Mouse (Mus musculus) liver, embryonic 14.5 days (tissue): ENCODE data around the gene Asxl1.

Experiments
- CTCF ChIP-seq: IDR thresholded peaks from 2 replicates; pipeline ENCODE4 v1.5.1; 2016; ENCODE audit warnings: antibody characterized with exemption, low read depth, control low read depth
- EP300 ChIP-seq: IDR thresholded peaks from 2 replicates; pipeline ENCODE4 v1.6.1; 2016; ENCODE audit warnings: antibody characterized with exemption, low read depth

DNA sequence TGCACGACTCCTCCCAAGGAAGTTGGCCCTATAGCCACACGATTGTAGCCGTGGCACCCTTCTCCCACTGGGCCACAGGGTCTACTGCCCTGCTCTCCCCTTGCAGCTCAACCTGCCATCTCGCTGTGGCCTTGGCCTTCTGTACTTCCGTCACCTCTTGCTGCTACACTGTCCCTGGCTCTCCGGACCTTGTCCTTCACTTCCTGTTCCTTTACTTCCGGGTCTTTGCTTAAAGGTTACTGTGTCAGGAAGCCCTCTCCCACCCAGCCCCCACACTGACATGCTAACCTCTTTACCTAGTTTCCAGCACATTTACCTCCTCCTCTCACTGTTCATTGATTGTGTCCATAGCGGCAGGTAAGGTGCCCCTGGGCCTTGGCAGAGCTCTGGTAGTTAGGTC, 78.9 kb downstream of the Asxl1 start:
- TF ChIP-seq CTCF (no peak), EP300 (no peak)
